Mouse (Mus musculus) yolk sac, embryonic 10.5 days (tissue): ENCODE results near the gene Odf4.
A peak's percentile ranks its signal among the peaks of the same experiment; 100 is the strongest.
"Not testable (repeated sequence)": the region's sequence is repeated elsewhere in the genome, so short reads cannot be mapped to it uniquely, and the experiment has no call there.

Source experiments
- DNase-seq: peaks from one replicate; pipeline ENCODE4 v3.0.0-alpha.2; 2017; ENCODE audit warnings: low spot score

Gene Odf4

GRCm38 (mm10) chr11:68926981-68927380, at the start of gene Odf4:
Gene Odf4 (minus strand): TSS chr11:68927081.
- DNase-seq = no peak

- DNase-seq = no peak
Measured at GRCm38 (mm10) chr11:68975601-68976000, 48.7 kb upstream of the Odf4 start.

GRCm38 (mm10) chr11:68975085-68975484, 48.2 kb upstream of the Odf4 start, which contains the start of gene Rangrf:
Gene Rangrf (minus strand): TSS chr11:68975185.
- no peak for DNase-seq

- DNase-seq = no peak
Measured at GRCm38 (mm10) chr11:68974059-68974450, 47.2 kb upstream of the Odf4 start.

GRCm38 (mm10) chr11:68973250-68974058, 46.6 kb upstream of the Odf4 start:
- DNase-seq = peak; percentile 85

- no peak for DNase-seq
Measured at GRCm38 (mm10) chr11:68970232-68970631, 43.4 kb upstream of the Odf4 start.

GRCm38 (mm10) chr11:68968752-68969151, 41.9 kb upstream of the Odf4 start:
- no peak for DNase-seq

- peak; percentile 81 for DNase-seq
Measured at GRCm38 (mm10) chr11:68967337-68968282, 40.7 kb upstream of the Odf4 start, which contains the start of gene Slc25a35. Gene Slc25a35 (plus strand): TSS chr11:68968131.

GRCm38 (mm10) chr11:68966554-68966953, 39.7 kb upstream of the Odf4 start:
- no peak for DNase-seq

GRCm38 (mm10) chr11:68965845-68966244, 39.0 kb upstream of the Odf4 start:
- no peak for DNase-seq

GRCm38 (mm10) chr11:68965050-68965449, 38.2 kb upstream of the Odf4 start:
- DNase-seq = no peak

GRCm38 (mm10) chr11:68963405-68963804, 36.5 kb upstream of the Odf4 start:
- DNase-seq = no peak

- DNase-seq = not testable (repeated sequence)
Measured at GRCm38 (mm10) chr11:68962159-68962558, 35.3 kb upstream of the Odf4 start.

GRCm38 (mm10) chr11:68961596-68961995, 34.7 kb upstream of the Odf4 start:
- DNase-seq = no peak

- no peak for DNase-seq
Measured at GRCm38 (mm10) chr11:68957971-68958370, 31.1 kb upstream of the Odf4 start.

- no peak for DNase-seq
Measured at GRCm38 (mm10) chr11:68957308-68957707, 30.4 kb upstream of the Odf4 start, which contains the start of gene Arhgef15. Gene Arhgef15 (minus strand): TSS chr11:68957480.

- no peak for DNase-seq
Measured at GRCm38 (mm10) chr11:68956697-68957096, 29.8 kb upstream of the Odf4 start.

GRCm38 (mm10) chr11:68956107-68956506, 29.2 kb upstream of the Odf4 start:
- DNase-seq = no peak

- DNase-seq = no peak
Measured at GRCm38 (mm10) chr11:68955473-68955872, 28.6 kb upstream of the Odf4 start.

GRCm38 (mm10) chr11:68954408-68954807, 27.5 kb upstream of the Odf4 start:
- no peak for DNase-seq

GRCm38 (mm10) chr11:68953903-68954302, 27.0 kb upstream of the Odf4 start:
- DNase-seq = no peak

GRCm38 (mm10) chr11:68947542-68947993, 20.7 kb upstream of the Odf4 start:
- no peak for DNase-seq
